Mouse (Mus musculus): ENCODE measurements at regions not wholly inside any gene's neighbourhood (a gene's known extent, or its start where the extent isn't known, plus 50 kb on each side); places are given as distances from the start of the nearest gene placed in this dataset.

- no peaks in the 10 kb centered on the region for H3K4me1 ChIP-seq
- ATAC-seq (ENCODE audit: low FRiP score, low read depth), result no peak
- no peaks in the 10 kb centered on the region for H3K36me3 ChIP-seq
- H3K27ac ChIP-seq (replicated peaks), result no peak overlapping the region
- H3K4me2 ChIP-seq (replicated peaks), result no peak overlapping the region
- H3K9ac ChIP-seq (replicated peaks), result no peak overlapping the region
- H3K4me3 ChIP-seq, result no peak overlapping the region
- no peaks in the 10 kb centered on the region for H3K9me3 ChIP-seq
- no peaks in the 10 kb centered on the region for H3K27me3 ChIP-seq
- WGBS, result 89% methylated on average over 17 of the region's 17 CpGs
Measured at GRCm38 (mm10) chr15:97188545-97188944, 58.4 kb upstream of the Pced1b start.

- Histone ChIP-seq H3K9me3 (no peaks in the 10 kb centered on the region), H3K4me3 (no peak overlapping the region), H3K36me3 (no peaks in the 10 kb centered on the region), H3K4me1 (no peaks in the 10 kb centered on the region), H3K27ac (replicated peaks) (no peak overlapping the region), H3K4me2 (replicated peaks) (no peak overlapping the region), H3K27me3 (no peaks in the 10 kb centered on the region), H3K9ac (replicated peaks) (no peak overlapping the region)
- WGBS, result 37% methylated on average over 3 of the region's 3 CpGs
- ATAC-seq (ENCODE audit: low FRiP score, low read depth), result no peak
Measured at GRCm38 (mm10) chr15:97187831-97188230, 59.1 kb upstream of the Pced1b start.

DNA sequence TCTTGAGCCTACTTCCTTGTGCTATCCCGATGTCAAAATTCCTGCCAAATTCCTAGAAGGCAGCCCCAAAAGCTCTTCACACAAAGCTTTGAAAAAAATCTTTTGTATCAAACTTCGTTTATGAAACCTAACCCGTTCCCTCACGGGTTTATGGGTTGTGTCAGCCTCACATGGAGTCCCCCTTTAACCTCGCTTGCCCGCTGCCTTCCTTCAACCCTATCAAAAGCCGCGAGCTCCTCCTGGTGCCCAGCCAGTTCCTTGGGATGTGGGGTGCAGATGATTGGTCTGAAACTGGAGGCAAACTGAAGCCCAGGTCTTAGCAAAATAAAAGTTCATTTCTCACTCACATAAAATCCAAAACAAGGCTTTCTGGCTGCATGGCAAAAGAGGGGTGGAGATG lies 60.9 kb upstream of the Pced1b start:
- H3K4me1 ChIP-seq, result peaks cover 6% of the 10 kb centered on the region
- no peak overlapping the region for H3K4me2 ChIP-seq (replicated peaks)
- H3K27me3 ChIP-seq, result no peaks in the 10 kb centered on the region
- 76% methylated on average over 8 of the region's 8 CpGs for WGBS
- no peak overlapping the region for H3K9ac ChIP-seq (replicated peaks)
- no peak overlapping the region for H3K4me3 ChIP-seq
- ATAC-seq (ENCODE audit: low FRiP score, low read depth), result no peak
- H3K36me3 ChIP-seq, result no peaks in the 10 kb centered on the region
- H3K9me3 ChIP-seq, result no peaks in the 10 kb centered on the region
- no peak overlapping the region for H3K27ac ChIP-seq (replicated peaks)

- Histone ChIP-seq H3K9ac (replicated peaks) (no peak overlapping the region), H3K4me1 (peaks cover 12% of the 10 kb centered on the region), H3K4me3 (no peak overlapping the region), H3K27me3 (no peaks in the 10 kb centered on the region), H3K36me3 (no peaks in the 10 kb centered on the region), H3K9me3 (no peaks in the 10 kb centered on the region), H3K27ac (replicated peaks) (no peak overlapping the region), H3K4me2 (replicated peaks) (no peak overlapping the region)
- ATAC-seq (ENCODE audit: low FRiP score, low read depth), result no peak
- 41% methylated on average over 9 of the region's 9 CpGs for WGBS
Measured at GRCm38 (mm10) chr15:97182617-97183038, 64.3 kb upstream of the Pced1b start.

DNA sequence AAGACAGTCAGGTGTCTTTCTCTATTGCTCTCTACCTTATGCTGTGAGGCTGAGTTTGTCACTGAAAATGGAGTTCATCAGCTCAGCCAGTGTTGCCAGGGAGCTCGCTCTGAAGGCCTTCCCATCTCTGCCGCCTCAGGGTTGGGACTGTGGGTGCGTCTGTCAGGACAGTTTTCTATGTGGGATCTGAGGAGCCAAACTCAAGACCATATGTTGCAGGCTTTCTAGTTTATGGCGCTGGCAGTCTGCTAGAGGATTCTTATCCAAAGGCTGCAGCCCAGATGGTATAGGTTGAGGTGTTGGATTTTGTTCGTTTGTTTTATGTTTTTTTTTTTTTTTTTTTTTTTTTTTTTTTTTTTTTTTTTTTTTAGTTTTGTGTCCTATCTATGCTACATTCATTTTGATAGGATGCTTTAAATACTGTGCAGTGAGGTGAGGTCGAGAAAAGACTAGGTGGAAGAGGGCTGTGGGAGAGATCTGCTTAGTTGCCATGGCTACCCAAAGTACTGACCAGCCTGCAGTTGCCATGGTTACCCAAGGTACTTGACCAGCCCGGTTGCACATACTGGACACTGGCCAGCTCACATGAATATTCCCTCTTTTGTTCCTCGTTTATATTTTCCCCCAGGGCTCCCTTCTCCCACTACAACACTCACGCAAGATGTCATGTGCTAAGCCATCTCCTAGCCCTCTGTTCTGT lies 65.8 kb upstream of the Pced1b start:
- Histone ChIP-seq H3K27me3 (no peaks in the 10 kb centered on the region), H3K9ac (replicated peaks) (no peak overlapping the region), H3K4me1 (peaks cover 12% of the 10 kb centered on the region), H3K4me3 (no peak overlapping the region), H3K36me3 (no peaks in the 10 kb centered on the region), H3K27ac (replicated peaks) (peak overlapping the region; percentile 39), H3K4me2 (replicated peaks) (no peak overlapping the region), H3K9me3 (no peaks in the 10 kb centered on the region)
- peak; percentile 71; the same call in 1 of the 2 replicates for ATAC-seq (ENCODE audit: low FRiP score, low read depth)
- 49% methylated on average over 9 of the region's 9 CpGs for WGBS

DNA sequence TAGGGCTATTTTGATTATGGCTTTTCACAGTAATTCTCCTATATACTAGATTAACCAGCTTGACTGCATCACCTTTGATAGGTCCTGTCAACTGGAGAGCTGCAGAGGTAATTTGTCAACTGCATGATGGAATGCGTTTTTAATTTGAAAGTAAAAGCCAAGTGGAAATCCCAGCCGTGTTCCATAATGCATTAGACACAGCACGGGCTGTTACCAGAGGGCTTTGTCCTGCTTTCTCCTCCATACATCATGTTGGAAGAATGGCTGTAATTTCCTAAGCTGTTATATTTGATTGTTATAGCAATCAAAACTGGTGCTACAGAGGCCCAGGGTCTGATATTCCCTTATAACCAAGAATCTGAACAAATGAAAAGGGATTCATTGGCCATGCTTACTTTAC lies 68.6 kb upstream of the Pced1b start:
- no peaks in the 10 kb centered on the region for H3K36me3 ChIP-seq
- no peak overlapping the region for H3K9ac ChIP-seq (replicated peaks)
- WGBS, result 62% methylated on average over 3 of the region's 3 CpGs
- no peak overlapping the region for H3K4me3 ChIP-seq
- H3K27ac ChIP-seq (replicated peaks), result peak overlapping the region; percentile 65
- no peak overlapping the region for H3K4me2 ChIP-seq (replicated peaks)
- no peaks in the 10 kb centered on the region for H3K27me3 ChIP-seq
- no peaks in the 10 kb centered on the region for H3K9me3 ChIP-seq
- ATAC-seq (ENCODE audit: low FRiP score, low read depth), result no peak
- peaks cover 12% of the 10 kb centered on the region for H3K4me1 ChIP-seq

- H3K4me2 ChIP-seq (replicated peaks), result no peak overlapping the region
- H3K36me3 ChIP-seq, result no peaks in the 10 kb centered on the region
- ATAC-seq (ENCODE audit: low FRiP score, low read depth), result no peak
- no peak overlapping the region for H3K4me3 ChIP-seq
- no peaks in the 10 kb centered on the region for H3K27me3 ChIP-seq
- no peaks in the 10 kb centered on the region for H3K9me3 ChIP-seq
- H3K9ac ChIP-seq (replicated peaks), result no peak overlapping the region
- peaks cover 12% of the 10 kb centered on the region for H3K4me1 ChIP-seq
- 0 out of 2 replicates have a peak overlapping the region, but pooled peaks have one; percentile 35 for H3K27ac ChIP-seq (replicated peaks)
- 64% methylated on average over 4 of the region's 4 CpGs for WGBS
Measured at GRCm38 (mm10) chr15:97177806-97178205, 69.1 kb upstream of the Pced1b start.

DNA sequence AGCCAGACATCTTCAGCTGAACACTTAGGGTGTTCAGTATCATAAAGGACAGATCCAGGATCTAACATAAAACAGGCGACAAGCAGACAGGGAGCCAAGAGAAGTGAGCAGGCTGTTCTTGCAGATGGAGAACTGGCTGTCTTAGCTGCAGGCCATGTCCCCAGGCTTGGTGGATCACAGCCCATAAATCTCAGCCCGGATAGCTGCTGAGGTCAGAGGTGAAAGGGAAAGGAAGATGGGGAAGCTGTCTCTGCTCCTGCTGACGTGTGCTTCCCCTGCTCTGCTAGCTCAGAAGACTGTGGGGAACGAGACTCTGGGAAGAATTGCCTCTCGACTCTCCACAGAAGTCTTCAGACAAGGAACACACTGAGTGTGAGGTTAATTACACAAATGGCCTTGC lies 71.9 kb upstream of the Pced1b start:
- H3K4me3 ChIP-seq, result no peak overlapping the region
- H3K9me3 ChIP-seq, result no peaks in the 10 kb centered on the region
- 65% methylated on average over 5 of the region's 5 CpGs for WGBS
- H3K36me3 ChIP-seq, result no peaks in the 10 kb centered on the region
- H3K9ac ChIP-seq (replicated peaks), result no peak overlapping the region
- no peak overlapping the region for H3K27ac ChIP-seq (replicated peaks)
- no peaks in the 10 kb centered on the region for H3K4me1 ChIP-seq
- ATAC-seq (ENCODE audit: low FRiP score, low read depth), result no peak
- no peak overlapping the region for H3K4me2 ChIP-seq (replicated peaks)
- no peaks in the 10 kb centered on the region for H3K27me3 ChIP-seq

DNA sequence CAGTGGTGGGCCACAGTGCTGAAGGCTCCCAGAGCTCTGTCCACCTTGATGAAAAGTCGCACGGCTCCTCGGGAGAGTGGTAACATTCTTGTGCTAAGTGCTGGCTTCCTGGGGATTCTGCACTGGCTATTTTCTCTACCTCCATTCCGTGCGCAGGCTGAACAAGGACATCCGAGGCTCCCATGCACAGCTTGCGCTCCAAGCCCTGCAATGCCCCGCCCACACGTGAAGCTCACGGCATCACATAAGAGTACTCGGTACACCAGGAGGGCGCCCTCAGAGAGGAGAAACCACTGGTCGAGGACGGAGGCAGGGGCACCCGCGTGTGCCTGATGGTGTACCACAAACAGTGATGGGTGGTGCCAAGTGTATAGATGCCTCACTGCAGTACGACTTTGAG lies 73.7 kb upstream of the Pced1b start:
- no peaks in the 10 kb centered on the region for H3K36me3 ChIP-seq
- ATAC-seq (ENCODE audit: low FRiP score, low read depth), result no peak
- H3K9me3 ChIP-seq, result no peaks in the 10 kb centered on the region
- H3K4me2 ChIP-seq (replicated peaks), result no peak overlapping the region
- H3K4me3 ChIP-seq, result no peak overlapping the region
- no peak overlapping the region for H3K27ac ChIP-seq (replicated peaks)
- no peaks in the 10 kb centered on the region for H3K4me1 ChIP-seq
- no peak overlapping the region for H3K9ac ChIP-seq (replicated peaks)
- no peaks in the 10 kb centered on the region for H3K27me3 ChIP-seq
- 81% methylated on average over 17 of the region's 17 CpGs for WGBS

DNA sequence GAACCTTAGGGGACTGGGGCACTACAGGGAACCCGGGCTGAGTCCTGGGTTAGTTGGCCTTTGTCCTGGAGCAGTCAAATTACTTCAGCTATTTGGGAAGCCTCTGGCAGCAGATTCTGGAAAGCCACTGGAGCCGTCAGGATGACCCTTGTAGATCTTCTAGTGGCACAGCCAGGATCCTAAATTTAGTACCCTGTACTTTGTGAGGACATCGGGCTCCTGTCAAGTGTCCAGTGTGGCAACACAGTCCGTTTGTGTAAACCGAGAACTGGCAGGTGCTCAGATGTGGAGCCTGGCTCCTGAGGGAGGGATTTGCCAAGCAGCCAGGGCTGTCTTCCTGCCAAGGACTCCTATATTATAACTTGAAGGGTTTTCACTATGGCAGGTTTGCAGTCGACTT lies 76.8 kb upstream of the Pced1b start:
- Histone ChIP-seq H3K27me3 (no peaks in the 10 kb centered on the region), H3K9ac (replicated peaks) (no peak overlapping the region), H3K4me2 (replicated peaks) (no peak overlapping the region), H3K36me3 (no peaks in the 10 kb centered on the region), H3K27ac (replicated peaks) (no peak overlapping the region), H3K4me1 (no peaks in the 10 kb centered on the region), H3K4me3 (no peak overlapping the region), H3K9me3 (no peaks in the 10 kb centered on the region)
- WGBS, result 79% methylated on average over 6 of the region's 6 CpGs
- ATAC-seq (ENCODE audit: low FRiP score, low read depth), result no peak

GRCm38 (mm10) chr15:97169381-97169780 lies 77.5 kb upstream of the Pced1b start:
- 94% methylated on average over 10 of the region's 10 CpGs for WGBS

GRCm38 (mm10) chr15:97167116-97167515 lies 79.8 kb upstream of the Pced1b start:
- Histone ChIP-seq H3K4me1 (no peaks in the 10 kb centered on the region), H3K27ac (replicated peaks) (no peak overlapping the region), H3K27me3 (no peaks in the 10 kb centered on the region), H3K9me3 (no peaks in the 10 kb centered on the region), H3K36me3 (no peaks in the 10 kb centered on the region), H3K9ac (replicated peaks) (no peak overlapping the region), H3K4me3 (no peak overlapping the region), H3K4me2 (replicated peaks) (no peak overlapping the region)
- WGBS, result 92% methylated on average over 7 of the region's 7 CpGs
- no peak for ATAC-seq (ENCODE audit: low FRiP score, low read depth)

More at GRCm38 (mm10) chr15:97169381-97169780, 77.5 kb upstream of the Pced1b start:
- no peaks in the 10 kb centered on the region for H3K27me3 ChIP-seq
- H3K36me3 ChIP-seq, result no peaks in the 10 kb centered on the region
- H3K9ac ChIP-seq (replicated peaks), result no peak overlapping the region
- no peak overlapping the region for H3K27ac ChIP-seq (replicated peaks)
- no peak for ATAC-seq (ENCODE audit: low FRiP score, low read depth)
- H3K4me1 ChIP-seq, result no peaks in the 10 kb centered on the region
- no peaks in the 10 kb centered on the region for H3K9me3 ChIP-seq
- H3K4me3 ChIP-seq, result no peak overlapping the region
- no peak overlapping the region for H3K4me2 ChIP-seq (replicated peaks)

- Histone ChIP-seq H3K27ac (replicated peaks) (no peak overlapping the region), H3K4me1 (no peaks in the 10 kb centered on the region), H3K4me2 (replicated peaks) (no peak overlapping the region), H3K4me3 (no peak overlapping the region), H3K36me3 (no peaks in the 10 kb centered on the region), H3K27me3 (no peaks in the 10 kb centered on the region), H3K9me3 (no peaks in the 10 kb centered on the region), H3K9ac (replicated peaks) (no peak overlapping the region)
- ATAC-seq (ENCODE audit: low FRiP score, low read depth), result no peak
- 90% methylated on average over 15 of the region's 15 CpGs for WGBS
Measured at GRCm38 (mm10) chr15:97164616-97165015, 82.3 kb upstream of the Pced1b start.
